Mouse (Mus musculus) embryonic facial prominence, embryonic 11.5 days (tissue): ENCODE data around the gene Myo19. TPM values are rescaled to one million over a fixed set of nuclear protein-coding genes. Genes with fewer than 3 reads are reported as not detected.

Experiments used
- ATAC-seq: fragments of 200-750 bp; cut with Nextera tagmentation; replicated peaks from 2 replicates; pipeline ENCODE4 v1.8.0; 2017; ENCODE audit warnings: low read depth; ENCODE audit not compliant: insufficient number of reproducible peaks, low FRiP score, low TSS enrichment
- DNase-seq: peaks from one replicate; pipeline ENCODE4 v3.0.0-alpha.2; 2015; ENCODE audit warnings: low spot score
- H3K27ac ChIP-seq: fragments of 300-500 bp; sonication (generic); replicated peaks from 2 replicates; pipeline ENCODE4 v1.5.1; 2014; ENCODE audit warnings: mild to moderate bottlenecking, low read depth, low read length, control low read depth
- H3K27me3 ChIP-seq: fragments of 300-500 bp; sonication (generic); 2 replicates; pipeline ENCODE4 v1.6.1; 2014; ENCODE audit warnings: mild to moderate bottlenecking, low read length, moderate library complexity, mixed read lengths; ENCODE audit not compliant: control insufficient read depth, insufficient read depth
- H3K36me3 ChIP-seq: fragments of 300-500 bp; sonication (generic); replicated peaks from 2 replicates; pipeline ENCODE4 v1.6.1; 2014; ENCODE audit warnings: low read depth, mild to moderate bottlenecking, low read length, moderate library complexity, mixed read lengths; ENCODE audit not compliant: control insufficient read depth, insufficient read depth
- H3K4me1 ChIP-seq: fragments of 300-500 bp; sonication (generic); 2 replicates; pipeline ENCODE4 v1.6.1; 2014; ENCODE audit warnings: low read length, mixed read lengths; ENCODE audit not compliant: control insufficient read depth, insufficient read depth
- H3K4me2 ChIP-seq: fragments of 300-500 bp; sonication (generic); 2 replicates; pipeline ENCODE4 v1.6.1; 2014; ENCODE audit warnings: low read depth, mild to moderate bottlenecking, control low read depth, low read length, moderate library complexity
- H3K4me3 ChIP-seq: fragments of 300-500 bp; sonication (generic); 2 replicates; pipeline ENCODE4 v1.5.1; 2014; ENCODE audit warnings: low read depth, low read length, control low read depth
- H3K9ac ChIP-seq: fragments of 300-500 bp; sonication (generic); replicated peaks from 2 replicates; pipeline ENCODE4 v1.6.1; 2014; ENCODE audit warnings: mild to moderate bottlenecking, control low read depth, low read length
- H3K9me3 ChIP-seq: fragments of 300-500 bp; sonication (generic); replicated peaks from 2 replicates; pipeline ENCODE4 v1.6.1; 2016; ENCODE audit warnings: mild to moderate bottlenecking, low read length, inconsistent platforms, mixed read lengths; ENCODE audit not compliant: control insufficient read depth
- WGBS: fragments of 180-500 bp; shearing (Covaris S2); extraction: QIAGEN DNeasy Blood & Tissue Kit; methylation state at CpG from one replicate; pipeline ENCODE4 v1.1.7; 2014; 5-methylcytosine and 5-hydroxymethylcytosine counted together
- polyA plus RNA-seq: library from polyadenylated mRNA; unstranded; fragments of >200 nt; fragmentation: Nextera tagmentation; extraction: Ambion mirVana; gene quantifications from 2 replicates; pipeline ENCODE4 v1.2.1, GENCODE M21; 2014

Gene Myo19
- polyA plus RNA-seq, 1 experiment from 2014 or later, result 8.1 TPM

GRCm38 (mm10) chr11:84879007-84879771 lies 759 bp upstream of the Myo19 start:
- WGBS, result 25% methylated on average over 6 of the region's 7 CpGs
- no peak for ATAC-seq
- H3K27ac ChIP-seq, result no peak overlapping the region; the same call in 1 of the 2 replicates

GRCm38 (mm10) chr11:84880465-84880961 lies 565 bp downstream of the Myo19 start:
- Histone ChIP-seq H3K9me3 (no peaks in the 10 kb centered on the region), H3K9ac (peak overlapping the region; percentile 86), H3K27me3 (no peaks in the 10 kb centered on the region), H3K36me3 (peaks cover 3% of the 10 kb centered on the region), H3K4me1 (no peaks in the 10 kb centered on the region), H3K4me2 (peak overlapping the region; percentile 94), H3K27ac (peak overlapping the region; percentile 52), H3K4me3 (peak overlapping the region; percentile 71)
- peak; percentile 70 for DNase-seq
- no peak; the same call in 1 of the 2 replicates for ATAC-seq
- WGBS, result under 1% methylated on average over 24 of the region's 24 CpGs

More at GRCm38 (mm10) chr11:84879007-84879771, 759 bp upstream of the Myo19 start:
- Histone ChIP-seq H3K4me1 (no peaks in the 10 kb centered on the region), H3K9me3 (no peaks in the 10 kb centered on the region), H3K4me2 (peak overlapping the region; percentile 94), H3K9ac (peak overlapping the region; percentile 86), H3K27me3 (no peaks in the 10 kb centered on the region), H3K36me3 (no peaks in the 10 kb centered on the region), H3K4me3 (peak overlapping the region; percentile 71)
- DNase-seq, result no peak

GRCm38 (mm10) chr11:84880971-84881370 lies 1.0 kb downstream of the Myo19 start:
- Histone ChIP-seq H3K4me1 (no peaks in the 10 kb centered on the region), H3K27me3 (no peaks in the 10 kb centered on the region), H3K4me2 (peak overlapping the region; percentile 94), H3K36me3 (peaks cover 3% of the 10 kb centered on the region), H3K27ac (peak overlapping the region; percentile 52; the same call in 1 of the 2 replicates), H3K9ac (peak overlapping the region; percentile 86), H3K9me3 (no peaks in the 10 kb centered on the region), H3K4me3 (peak overlapping the region; percentile 71)
- no peak for ATAC-seq
- DNase-seq, result no peak
- 56% methylated on average over 9 of the region's 9 CpGs for WGBS

GRCm38 (mm10) chr11:84882346-84882745 lies 2.4 kb downstream of the Myo19 start:
- WGBS, result 88% methylated on average over 7 of the region's 7 CpGs
- Histone ChIP-seq H3K4me1 (no peaks in the 10 kb centered on the region), H3K4me2 (no peak overlapping the region), H3K4me3 (no peak overlapping the region), H3K36me3 (peaks cover 3% of the 10 kb centered on the region), H3K27me3 (no peaks in the 10 kb centered on the region), H3K9ac (no peak overlapping the region), H3K9me3 (no peaks in the 10 kb centered on the region), H3K27ac (no peak overlapping the region)
- DNase-seq (no peak), ATAC-seq (no peak)

- Histone ChIP-seq H3K27ac (no peak overlapping the region), H3K36me3 (peaks cover 3% of the 10 kb centered on the region), H3K4me1 (no peaks in the 10 kb centered on the region), H3K4me3 (no peak overlapping the region), H3K9me3 (no peaks in the 10 kb centered on the region), H3K4me2 (no peak overlapping the region), H3K27me3 (no peaks in the 10 kb centered on the region), H3K9ac (no peak overlapping the region)
- 82% methylated on average over 4 of the region's 4 CpGs for WGBS
- no peak for ATAC-seq
- no peak for DNase-seq
Observed at GRCm38 (mm10) chr11:84885238-84885637, 5.3 kb downstream of the Myo19 start.

GRCm38 (mm10) chr11:84886236-84886635 lies 6.3 kb downstream of the Myo19 start:
- H3K27ac ChIP-seq, result no peak overlapping the region

GRCm38 (mm10) chr11:84886767-84887511 lies 7.0 kb downstream of the Myo19 start:
- no peak overlapping the region for H3K9ac ChIP-seq
- no peaks in the 10 kb centered on the region for H3K9me3 ChIP-seq
- no peak overlapping the region for H3K4me2 ChIP-seq
- H3K36me3 ChIP-seq, result peaks cover 3% of the 10 kb centered on the region
- WGBS, result 82% methylated on average over 11 of the region's 11 CpGs
- DNase-seq (no peak), ATAC-seq (no peak)
- H3K27ac ChIP-seq, result no peak overlapping the region
- H3K4me1 ChIP-seq, result no peaks in the 10 kb centered on the region
- H3K4me3 ChIP-seq, result no peak overlapping the region
- H3K27me3 ChIP-seq, result no peaks in the 10 kb centered on the region

More at GRCm38 (mm10) chr11:84886236-84886635, 6.3 kb downstream of the Myo19 start:
- no peaks in the 10 kb centered on the region for H3K27me3 ChIP-seq
- H3K9ac ChIP-seq, result no peak overlapping the region
- no peak overlapping the region for H3K4me3 ChIP-seq
- H3K36me3 ChIP-seq, result peaks cover 3% of the 10 kb centered on the region
- WGBS, result 90% methylated on average over 5 of the region's 5 CpGs
- DNase-seq (no peak), ATAC-seq (no peak)
- no peaks in the 10 kb centered on the region for H3K4me1 ChIP-seq
- H3K9me3 ChIP-seq, result no peaks in the 10 kb centered on the region
- H3K4me2 ChIP-seq, result no peak overlapping the region

GRCm38 (mm10) chr11:84888025-84888424 lies 8.1 kb downstream of the Myo19 start:
- H3K4me3 ChIP-seq, result no peak overlapping the region
- no peaks in the 10 kb centered on the region for H3K27me3 ChIP-seq
- no peak overlapping the region for H3K27ac ChIP-seq
- no peak overlapping the region for H3K9ac ChIP-seq
- no peak overlapping the region for H3K4me2 ChIP-seq
- H3K4me1 ChIP-seq, result no peaks in the 10 kb centered on the region
- 92% methylated on average over 8 of the region's 8 CpGs for WGBS
- H3K9me3 ChIP-seq, result no peaks in the 10 kb centered on the region
- ATAC-seq (no peak), DNase-seq (no peak)
- peaks cover 3% of the 10 kb centered on the region for H3K36me3 ChIP-seq
